Mouse (Mus musculus): ENCODE results near the gene Fgf10. TPM values are rescaled to one million over a fixed set of nuclear protein-coding genes. Genes with fewer than 3 reads are reported as not detected.

Gene Fgf10
- polyA plus RNA-seq, 1 experiment from 2014 or later, result 0.19 TPM

GRCm38 (mm10) chr13:118731850-118732552, 62.4 kb downstream of the Fgf10 start:
- Histone ChIP-seq H3K27ac (no peak overlapping the region), H3K9me3 (replicated peaks) (no peaks in the 10 kb centered on the region), H3K36me3 (ENCODE audit: poor library complexity, severe bottlenecking) (no peaks in the 10 kb centered on the region), H3K4me1 (no peaks in the 10 kb centered on the region), H3K27me3 (no peaks in the 10 kb centered on the region), H3K9ac (no peak overlapping the region), H3K4me2 (no peak overlapping the region), H3K4me3 (no peak overlapping the region)
- WGBS, result 88% methylated on average over 12 of the region's 12 CpGs
- ATAC-seq, result peak; percentile 70; the same call in 1 of the 2 replicates

GRCm38 (mm10) chr13:118739854-118740411, 70.3 kb downstream of the Fgf10 start:
- no peak for ATAC-seq
- no peaks in the 10 kb centered on the region for H3K27me3 ChIP-seq

GRCm38 (mm10) chr13:118742788-118743187, 73.2 kb downstream of the Fgf10 start:
- no peaks in the 10 kb centered on the region for H3K27me3 ChIP-seq
- no peak for ATAC-seq
- H3K9ac ChIP-seq, result no peak overlapping the region
- no peaks in the 10 kb centered on the region for H3K4me1 ChIP-seq
- H3K27ac ChIP-seq, result no peak overlapping the region
- no peak overlapping the region for H3K4me3 ChIP-seq
- H3K9me3 ChIP-seq (replicated peaks), result no peaks in the 10 kb centered on the region
- no peaks in the 10 kb centered on the region for H3K36me3 ChIP-seq (ENCODE audit: poor library complexity, severe bottlenecking)
- WGBS, result 82% methylated on average over 4 of the region's 4 CpGs
- no peak overlapping the region for H3K4me2 ChIP-seq

More at GRCm38 (mm10) chr13:118739854-118740411, 70.3 kb downstream of the Fgf10 start:
- Histone ChIP-seq H3K9me3 (replicated peaks) (no peaks in the 10 kb centered on the region), H3K27ac (no peak overlapping the region), H3K4me1 (no peaks in the 10 kb centered on the region), H3K9ac (no peak overlapping the region), H3K4me3 (no peak overlapping the region), H3K4me2 (no peak overlapping the region), H3K36me3 (ENCODE audit: poor library complexity, severe bottlenecking) (no peaks in the 10 kb centered on the region)
- WGBS, result 85% methylated on average over 2 of the region's 2 CpGs

GRCm38 (mm10) chr13:118744806-118745205, 75.2 kb downstream of the Fgf10 start:
- Histone ChIP-seq H3K9ac (no peak overlapping the region), H3K4me1 (no peaks in the 10 kb centered on the region), H3K9me3 (replicated peaks) (no peaks in the 10 kb centered on the region), H3K36me3 (ENCODE audit: poor library complexity, severe bottlenecking) (no peaks in the 10 kb centered on the region), H3K4me2 (no peak overlapping the region), H3K27ac (no peak overlapping the region), H3K4me3 (no peak overlapping the region), H3K27me3 (no peaks in the 10 kb centered on the region)
- WGBS, result 89% methylated on average over 7 of the region's 7 CpGs
- ATAC-seq, result no peak

GRCm38 (mm10) chr13:118746427-118746826, 76.8 kb downstream of the Fgf10 start:
- Histone ChIP-seq H3K4me3 (no peak overlapping the region), H3K36me3 (ENCODE audit: poor library complexity, severe bottlenecking) (no peaks in the 10 kb centered on the region), H3K9me3 (replicated peaks) (no peaks in the 10 kb centered on the region), H3K27ac (no peak overlapping the region), H3K27me3 (no peaks in the 10 kb centered on the region), H3K9ac (no peak overlapping the region), H3K4me2 (no peak overlapping the region), H3K4me1 (no peaks in the 10 kb centered on the region)
- 54% methylated on average over 4 of the region's 4 CpGs for WGBS
- ATAC-seq, result no peak

GRCm38 (mm10) chr13:118754024-118754423, 84.4 kb downstream of the Fgf10 start:
- Histone ChIP-seq H3K9ac (no peak overlapping the region), H3K9me3 (replicated peaks) (no peaks in the 10 kb centered on the region), H3K27ac (no peak overlapping the region), H3K4me3 (no peak overlapping the region), H3K36me3 (ENCODE audit: poor library complexity, severe bottlenecking) (no peaks in the 10 kb centered on the region), H3K4me2 (no peak overlapping the region), H3K27me3 (no peaks in the 10 kb centered on the region), H3K4me1 (no peaks in the 10 kb centered on the region)
- 86% methylated on average over 4 of the region's 4 CpGs for WGBS
- no peak for ATAC-seq

GRCm38 (mm10) chr13:118759021-118759420, 89.4 kb downstream of the Fgf10 start:
- no peaks in the 10 kb centered on the region for H3K9me3 ChIP-seq (replicated peaks)
- no peak overlapping the region for H3K27ac ChIP-seq
- 12% methylated on average over 2 of the region's 2 CpGs for WGBS
- H3K27me3 ChIP-seq, result no peaks in the 10 kb centered on the region
- H3K4me1 ChIP-seq, result no peaks in the 10 kb centered on the region
- no peak overlapping the region for H3K4me2 ChIP-seq
- no peak overlapping the region for H3K9ac ChIP-seq
- no peak for ATAC-seq
- no peak overlapping the region for H3K4me3 ChIP-seq
- no peaks in the 10 kb centered on the region for H3K36me3 ChIP-seq (ENCODE audit: poor library complexity, severe bottlenecking)

GRCm38 (mm10) chr13:118762982-118763381, 93.4 kb downstream of the Fgf10 start:
- no peaks in the 10 kb centered on the region for H3K4me1 ChIP-seq
- H3K4me2 ChIP-seq, result no peak overlapping the region
- WGBS, result 96% methylated on average over 2 of the region's 2 CpGs
- H3K9ac ChIP-seq, result no peak overlapping the region
- no peak for ATAC-seq
- H3K27ac ChIP-seq, result no peak overlapping the region
- H3K4me3 ChIP-seq, result no peak overlapping the region
- H3K36me3 ChIP-seq (ENCODE audit: poor library complexity, severe bottlenecking), result no peaks in the 10 kb centered on the region
- H3K27me3 ChIP-seq, result no peaks in the 10 kb centered on the region
- H3K9me3 ChIP-seq (replicated peaks), result no peaks in the 10 kb centered on the region

- Histone ChIP-seq H3K4me2 (no peak overlapping the region), H3K9me3 (replicated peaks) (no peaks in the 10 kb centered on the region), H3K4me3 (no peak overlapping the region), H3K4me1 (no peaks in the 10 kb centered on the region), H3K27ac (no peak overlapping the region), H3K9ac (no peak overlapping the region), H3K36me3 (ENCODE audit: poor library complexity, severe bottlenecking) (no peaks in the 10 kb centered on the region), H3K27me3 (no peaks in the 10 kb centered on the region)
- ATAC-seq, result no peak
These were observed 102.6 kb downstream of the Fgf10 start for GRCm38 (mm10) chr13:118772188-118772587.

GRCm38 (mm10) chr13:118775148-118775547, 105.6 kb downstream of the Fgf10 start:
- H3K9ac ChIP-seq, result no peak overlapping the region
- no peaks in the 10 kb centered on the region for H3K4me1 ChIP-seq
- no peaks in the 10 kb centered on the region for H3K9me3 ChIP-seq (replicated peaks)
- no peak for ATAC-seq
- H3K4me2 ChIP-seq, result no peak overlapping the region
- no peaks in the 10 kb centered on the region for H3K36me3 ChIP-seq (ENCODE audit: poor library complexity, severe bottlenecking)
- no peak overlapping the region for H3K27ac ChIP-seq
- no peaks in the 10 kb centered on the region for H3K27me3 ChIP-seq
- H3K4me3 ChIP-seq, result no peak overlapping the region
- WGBS, result 88% methylated on average over 1 of the region's 1 CpGs

GRCm38 (mm10) chr13:118779161-118779560, 109.6 kb downstream of the Fgf10 start:
- Histone ChIP-seq H3K4me1 (no peaks in the 10 kb centered on the region), H3K36me3 (ENCODE audit: poor library complexity, severe bottlenecking) (no peaks in the 10 kb centered on the region), H3K27me3 (no peaks in the 10 kb centered on the region), H3K9me3 (replicated peaks) (no peaks in the 10 kb centered on the region), H3K4me2 (no peak overlapping the region), H3K27ac (no peak overlapping the region), H3K9ac (no peak overlapping the region), H3K4me3 (no peak overlapping the region)
- ATAC-seq, result no peak
- WGBS, result 91% methylated on average over 2 of the region's 2 CpGs

- H3K4me3 ChIP-seq, result no peak overlapping the region
- H3K27me3 ChIP-seq, result no peaks in the 10 kb centered on the region
- no peak overlapping the region for H3K27ac ChIP-seq
- no peak overlapping the region for H3K9ac ChIP-seq
- H3K36me3 ChIP-seq (ENCODE audit: poor library complexity, severe bottlenecking), result no peaks in the 10 kb centered on the region
- no peak for ATAC-seq
- H3K9me3 ChIP-seq (replicated peaks), result no peaks in the 10 kb centered on the region
- 71% methylated on average over 4 of the region's 4 CpGs for WGBS
- no peak overlapping the region for H3K4me2 ChIP-seq
- H3K4me1 ChIP-seq, result no peaks in the 10 kb centered on the region
These were observed 122.2 kb downstream of the Fgf10 start for GRCm38 (mm10) chr13:118791753-118792152.

GRCm38 (mm10) chr13:118792198-118792597, 122.6 kb downstream of the Fgf10 start:
- Histone ChIP-seq H3K36me3 (ENCODE audit: poor library complexity, severe bottlenecking) (no peaks in the 10 kb centered on the region), H3K4me1 (no peaks in the 10 kb centered on the region), H3K4me2 (no peak overlapping the region), H3K27me3 (no peaks in the 10 kb centered on the region), H3K9ac (no peak overlapping the region), H3K9me3 (replicated peaks) (no peaks in the 10 kb centered on the region), H3K4me3 (no peak overlapping the region), H3K27ac (no peak overlapping the region)
- no peak for ATAC-seq
- 34% methylated on average over 4 of the region's 4 CpGs for WGBS
